Mouse (Mus musculus): ENCODE results near the gene Dok1.
A peak's percentile ranks its signal among the peaks of the same experiment; 100 is the strongest.

The Dok1 gene

GRCm38 (mm10) chr6:83013444-83013843 is 19.8 kb downstream of the Dok1 start:
- DNase-seq = peak; percentile 47 to 53

- no peak for DNase-seq
These were observed 21.5 kb downstream of the Dok1 start for GRCm38 (mm10) chr6:83011756-83012155.

GRCm38 (mm10) chr6:83011255-83011654 is 22.0 kb downstream of the Dok1 start:
- peak; percentile 49 to 56 for DNase-seq

GRCm38 (mm10) chr6:83010010-83010409 is 23.3 kb downstream of the Dok1 start:
- no peak for DNase-seq

- no peak for DNase-seq
These were observed 24.6 kb downstream of the Dok1 start for GRCm38 (mm10) chr6:83008659-83009058.

- no peak for DNase-seq
These were observed 27.2 kb downstream of the Dok1 start for GRCm38 (mm10) chr6:83006114-83006513.

- DNase-seq = no peak
These were observed 27.7 kb downstream of the Dok1 start for GRCm38 (mm10) chr6:83005444-83006011.

- DNase-seq = peak; percentile 55 to 57
These were observed 28.4 kb downstream of the Dok1 start for GRCm38 (mm10) chr6:83004872-83005271.

GRCm38 (mm10) chr6:83004309-83004708 is 29.0 kb downstream of the Dok1 start:
- no peak for DNase-seq

- no peak for DNase-seq
These were observed 29.4 kb downstream of the Dok1 start for GRCm38 (mm10) chr6:83003850-83004249.

- no peak for DNase-seq
These were observed 30.2 kb downstream of the Dok1 start for GRCm38 (mm10) chr6:83003082-83003481.

- no peak for DNase-seq
These were observed 33.3 kb downstream of the Dok1 start for GRCm38 (mm10) chr6:82999986-83000385.

GRCm38 (mm10) chr6:82998326-82998725 is 34.9 kb downstream of the Dok1 start:
- DNase-seq = no peak

- no peak for DNase-seq
These were observed 35.7 kb downstream of the Dok1 start for GRCm38 (mm10) chr6:82997511-82998102.

GRCm38 (mm10) chr6:82996740-82997315 is 36.4 kb downstream of the Dok1 start:
- DNase-seq = peak; percentile 92 to 94

- DNase-seq = no peak
These were observed 38.9 kb downstream of the Dok1 start for GRCm38 (mm10) chr6:82994372-82994771.

- no peak for DNase-seq
These were observed 39.6 kb downstream of the Dok1 start for GRCm38 (mm10) chr6:82993696-82994095.

GRCm38 (mm10) chr6:82987411-82987971 is 45.8 kb downstream of the Dok1 start:
- DNase-seq = no peak
